Mouse (Mus musculus): ENCODE data around the gene Hspa5. TPM values are rescaled to one million over a fixed set of nuclear protein-coding genes. Genes with fewer than 3 reads are reported as not detected.
A peak's percentile ranks its signal among the peaks of the same experiment; 100 is the strongest.

Hspa5 gene
- polyA plus RNA-seq, 1 experiment from 2014 or later = 688 TPM

DNA sequence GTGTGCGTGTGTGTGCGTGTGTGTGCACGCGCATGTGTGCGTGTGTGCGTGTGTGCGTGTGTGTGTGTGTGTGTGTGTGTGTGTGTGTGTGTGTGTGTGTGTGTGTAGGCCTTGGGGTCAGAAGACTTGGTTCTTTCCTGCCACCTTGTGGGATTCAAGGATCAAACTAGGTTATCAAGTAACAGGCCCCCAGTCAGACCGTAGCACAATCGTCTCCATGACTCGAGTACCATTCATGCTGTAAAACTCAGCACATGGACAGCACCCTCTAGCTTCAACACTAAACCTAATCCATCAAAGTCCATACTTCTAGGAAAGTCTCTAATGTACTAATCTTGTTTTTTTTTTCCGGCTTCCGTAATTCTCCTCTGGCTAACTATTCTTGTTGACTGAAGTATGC is 7.0 kb upstream of the Hspa5 start:
- DNase-seq (ENCODE audit: low spot score) = no peak
- no peaks in the 10 kb centered on the region for H3K9me3 ChIP-seq (replicated peaks; ENCODE audit: low read length)
- no peaks in the 10 kb centered on the region for H3K36me3 ChIP-seq (ENCODE audit: insufficient read depth, low read length)
- ATAC-seq (replicated peaks; ENCODE audit: low FRiP score, low read depth) = no peak
- H3K27ac ChIP-seq = no peak overlapping the region
- TF ChIP-seq CTCF (IDR thresholded peaks at IDR 0.05; ENCODE audit: low read depth) = no peak; the same call in 1 of the 2 replicates
- H3K27me3 ChIP-seq (ENCODE audit: insufficient read depth, low read length) = no peaks in the 10 kb centered on the region
- H3K9ac ChIP-seq (ENCODE audit: low read depth, low read length) = no peak overlapping the region
- no peak overlapping the region for H3K4me3 ChIP-seq (replicated peaks; ENCODE audit: low read depth, low read length)
- H3K4me2 ChIP-seq (ENCODE audit: low read length) = no peak overlapping the region
- no peaks in the 10 kb centered on the region for H3K4me1 ChIP-seq (replicated peaks; ENCODE audit: insufficient read depth, low read length)
- WGBS = 59% methylated on average over 12 of the region's 12 CpGs

DNA sequence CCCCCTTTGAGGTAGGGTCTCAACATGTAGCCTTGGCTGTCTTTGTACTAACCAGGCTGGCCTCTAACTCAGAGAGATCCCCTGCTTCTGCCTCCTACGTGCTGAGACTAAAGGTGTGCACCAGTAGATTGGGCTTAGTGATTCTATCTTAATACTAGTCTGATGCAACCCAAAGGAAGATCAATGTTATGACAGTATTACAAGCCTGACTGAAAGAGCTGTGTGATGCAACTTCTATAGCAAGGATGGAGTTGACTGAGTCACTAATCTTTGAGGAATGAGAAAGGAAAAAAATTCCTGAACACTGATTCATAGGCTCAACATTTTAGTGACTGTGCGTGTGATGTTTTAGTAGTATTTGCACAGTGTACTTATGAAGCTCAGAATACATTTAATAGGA is 1.7 kb upstream of the Hspa5 start:
- peaks cover 17% of the 10 kb centered on the region for H3K4me1 ChIP-seq (replicated peaks; ENCODE audit: insufficient read depth, low read length)
- no peak overlapping the region for H3K27ac ChIP-seq
- no peak for DNase-seq (ENCODE audit: low spot score)
- no peak overlapping the region for H3K4me3 ChIP-seq (replicated peaks; ENCODE audit: low read depth, low read length)
- H3K9me3 ChIP-seq (replicated peaks; ENCODE audit: low read length) = no peaks in the 10 kb centered on the region
- peaks cover 15% of the 10 kb centered on the region for H3K36me3 ChIP-seq (ENCODE audit: insufficient read depth, low read length)
- 93% methylated on average over 2 of the region's 2 CpGs for WGBS
- H3K4me2 ChIP-seq (ENCODE audit: low read length) = no peak overlapping the region
- no peak for ATAC-seq (replicated peaks; ENCODE audit: low FRiP score, low read depth)
- H3K27me3 ChIP-seq (ENCODE audit: insufficient read depth, low read length) = no peaks in the 10 kb centered on the region
- no peak for TF ChIP-seq CTCF (IDR thresholded peaks at IDR 0.05; ENCODE audit: low read depth)
- H3K9ac ChIP-seq (ENCODE audit: low read depth, low read length) = no peak overlapping the region

DNA sequence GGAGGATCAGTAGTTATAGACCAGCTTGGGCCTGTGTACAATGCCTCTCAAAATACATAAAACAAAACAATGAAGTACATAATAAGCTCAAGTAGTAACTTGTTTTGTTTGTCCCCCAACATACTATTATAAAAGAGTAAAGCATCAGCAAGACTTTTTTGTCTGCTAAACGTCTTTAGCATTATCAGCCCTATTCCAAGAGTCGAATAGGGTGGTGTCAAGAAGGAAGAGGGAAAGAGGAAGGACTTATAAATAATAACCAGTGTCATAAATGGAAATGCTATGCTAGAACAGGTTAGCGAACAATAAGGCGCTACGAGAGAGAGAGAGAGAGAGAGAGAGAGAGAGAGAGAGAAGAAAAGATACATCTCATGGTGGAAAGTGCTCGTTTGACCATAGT is 819 bp upstream of the Hspa5 start:
- Histone ChIP-seq H3K4me2 (ENCODE audit: low read length) (peak overlapping the region; percentile 77), H3K9ac (ENCODE audit: low read depth, low read length) (peak overlapping the region; percentile 97), H3K4me1 (replicated peaks; ENCODE audit: insufficient read depth, low read length) (peaks cover 22% of the 10 kb centered on the region), H3K27me3 (ENCODE audit: insufficient read depth, low read length) (no peaks in the 10 kb centered on the region), H3K4me3 (replicated peaks; ENCODE audit: low read depth, low read length) (peak overlapping the region; percentile 70), H3K27ac (peak overlapping the region; percentile 93), H3K36me3 (ENCODE audit: insufficient read depth, low read length) (peaks cover 22% of the 10 kb centered on the region), H3K9me3 (replicated peaks; ENCODE audit: low read length) (no peaks in the 10 kb centered on the region)
- no peak for DNase-seq (ENCODE audit: low spot score)
- under 1% methylated on average over 6 of the region's 6 CpGs for WGBS
- TF ChIP-seq CTCF (IDR thresholded peaks at IDR 0.05; ENCODE audit: low read depth) = no peak
- no peak for ATAC-seq (replicated peaks; ENCODE audit: low FRiP score, low read depth)

DNA sequence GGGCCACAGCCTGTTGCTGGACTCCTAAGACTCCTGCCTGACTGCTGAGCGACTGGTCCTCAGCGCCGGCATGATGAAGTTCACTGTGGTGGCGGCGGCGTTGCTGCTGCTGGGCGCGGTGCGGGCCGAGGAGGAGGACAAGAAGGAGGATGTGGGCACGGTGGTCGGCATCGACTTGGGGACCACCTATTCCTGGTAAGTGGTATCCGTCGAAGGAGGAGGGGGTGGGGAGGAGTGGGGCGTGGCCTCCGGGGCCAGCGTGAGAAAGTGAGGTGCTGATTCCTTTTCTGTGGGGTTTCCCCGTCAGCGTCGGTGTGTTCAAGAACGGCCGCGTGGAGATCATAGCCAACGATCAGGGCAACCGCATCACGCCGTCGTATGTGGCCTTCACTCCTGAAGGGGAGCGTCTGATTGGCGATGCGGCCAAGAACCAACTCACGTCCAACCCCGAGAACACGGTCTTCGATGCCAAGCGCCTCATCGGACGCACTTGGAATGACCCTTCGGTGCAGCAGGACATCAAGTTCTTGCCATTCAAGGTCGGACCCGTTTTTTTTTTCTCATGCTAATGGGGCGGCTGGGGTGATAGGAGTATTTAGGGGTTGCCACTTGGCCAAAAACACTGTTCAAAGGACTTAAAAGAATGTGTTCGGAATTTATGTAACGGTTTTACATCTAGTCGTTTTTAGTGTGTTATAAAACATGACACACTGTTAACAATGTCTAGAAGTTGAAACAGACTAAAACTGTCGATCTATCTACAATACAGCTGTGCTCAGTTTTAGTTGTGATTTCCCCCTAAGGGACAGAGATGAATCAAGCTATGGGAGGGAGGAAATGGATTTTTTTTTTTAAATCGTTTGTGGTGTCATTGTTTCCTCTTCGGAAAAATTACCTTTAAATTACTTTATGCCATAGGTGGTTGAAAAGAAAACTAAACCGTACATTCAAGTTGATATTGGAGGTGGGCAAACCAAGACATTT is 774 bp downstream of the Hspa5 start:
- Histone ChIP-seq H3K4me1 (replicated peaks; ENCODE audit: insufficient read depth, low read length) (peaks cover 22% of the 10 kb centered on the region), H3K9ac (ENCODE audit: low read depth, low read length) (peak overlapping the region; percentile 96), H3K4me2 (ENCODE audit: low read length) (peak overlapping the region; percentile 59), H3K9me3 (replicated peaks; ENCODE audit: low read length) (no peaks in the 10 kb centered on the region), H3K27ac (peak overlapping the region; percentile 87), H3K4me3 (replicated peaks; ENCODE audit: low read depth, low read length) (peak overlapping the region; percentile 87), H3K36me3 (ENCODE audit: insufficient read depth, low read length) (peaks cover 32% of the 10 kb centered on the region), H3K27me3 (ENCODE audit: insufficient read depth, low read length) (no peaks in the 10 kb centered on the region)
- TF ChIP-seq CTCF (IDR thresholded peaks at IDR 0.05; ENCODE audit: low read depth) = no peak
- peak; percentile 29 for DNase-seq (ENCODE audit: low spot score)
- 3% methylated on average over 50 of the region's 50 CpGs for WGBS
- ATAC-seq (replicated peaks; ENCODE audit: low FRiP score, low read depth) = 0 out of 2 replicates have a peak, but pooled peaks have one; percentile 0

DNA sequence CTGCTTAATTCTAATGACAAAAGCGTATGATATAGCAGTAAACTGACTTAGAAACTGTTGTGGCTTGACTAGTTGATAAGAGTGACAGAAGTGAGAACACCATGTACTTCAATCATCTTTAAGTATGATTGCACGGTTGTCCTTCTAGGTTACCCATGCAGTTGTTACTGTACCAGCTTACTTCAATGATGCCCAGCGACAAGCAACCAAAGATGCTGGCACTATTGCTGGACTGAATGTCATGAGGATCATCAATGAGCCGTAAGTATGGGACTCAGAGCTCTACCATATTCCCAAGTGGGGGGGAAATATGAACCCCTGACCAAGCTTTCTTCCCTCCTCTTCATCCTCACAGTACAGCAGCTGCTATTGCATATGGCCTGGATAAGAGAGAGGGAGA is 1.9 kb downstream of the Hspa5 start:
- no peak for TF ChIP-seq CTCF (IDR thresholded peaks at IDR 0.05; ENCODE audit: low read depth)
- 83% methylated on average over 4 of the region's 4 CpGs for WGBS
- DNase-seq (ENCODE audit: low spot score) = no peak
- Histone ChIP-seq H3K9me3 (replicated peaks; ENCODE audit: low read length) (no peaks in the 10 kb centered on the region), H3K27ac (no peak overlapping the region), H3K4me2 (ENCODE audit: low read length) (peak overlapping the region; percentile 59), H3K27me3 (ENCODE audit: insufficient read depth, low read length) (no peaks in the 10 kb centered on the region), H3K4me1 (replicated peaks; ENCODE audit: insufficient read depth, low read length) (peaks cover 22% of the 10 kb centered on the region), H3K4me3 (replicated peaks; ENCODE audit: low read depth, low read length) (peak overlapping the region; percentile 87; the same call in 1 of the 2 replicates), H3K9ac (ENCODE audit: low read depth, low read length) (no peak overlapping the region), H3K36me3 (ENCODE audit: insufficient read depth, low read length) (peaks cover 38% of the 10 kb centered on the region)
- no peak for ATAC-seq (replicated peaks; ENCODE audit: low FRiP score, low read depth)

DNA sequence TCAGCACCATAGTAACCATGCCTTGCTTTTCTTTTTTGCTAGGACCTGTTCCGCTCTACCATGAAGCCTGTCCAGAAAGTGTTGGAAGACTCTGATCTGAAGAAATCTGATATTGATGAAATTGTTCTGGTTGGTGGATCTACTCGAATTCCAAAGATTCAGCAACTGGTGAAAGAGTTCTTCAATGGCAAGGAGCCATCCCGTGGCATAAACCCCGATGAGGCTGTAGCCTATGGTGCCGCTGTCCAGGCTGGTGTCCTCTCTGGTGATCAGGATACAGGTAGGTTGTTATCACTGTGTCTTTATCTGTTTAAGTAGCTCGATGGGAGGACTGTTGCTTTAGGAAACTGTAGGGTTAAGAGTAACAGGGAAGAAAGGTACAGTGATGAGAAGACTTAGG is 2.7 kb downstream of the Hspa5 start:
- peaks cover 39% of the 10 kb centered on the region for H3K36me3 ChIP-seq (ENCODE audit: insufficient read depth, low read length)
- H3K9me3 ChIP-seq (replicated peaks; ENCODE audit: low read length) = no peaks in the 10 kb centered on the region
- 74% methylated on average over 6 of the region's 6 CpGs for WGBS
- H3K9ac ChIP-seq (ENCODE audit: low read depth, low read length) = no peak overlapping the region
- no peak for ATAC-seq (replicated peaks; ENCODE audit: low FRiP score, low read depth)
- peaks cover 22% of the 10 kb centered on the region for H3K4me1 ChIP-seq (replicated peaks; ENCODE audit: insufficient read depth, low read length)
- H3K4me2 ChIP-seq (ENCODE audit: low read length) = peak overlapping the region; percentile 59
- H3K27ac ChIP-seq = no peak overlapping the region
- no peak for TF ChIP-seq CTCF (IDR thresholded peaks at IDR 0.05; ENCODE audit: low read depth)
- DNase-seq (ENCODE audit: low spot score) = no peak
- H3K4me3 ChIP-seq (replicated peaks; ENCODE audit: low read depth, low read length) = no peak overlapping the region
- H3K27me3 ChIP-seq (ENCODE audit: insufficient read depth, low read length) = no peaks in the 10 kb centered on the region

Data from kidney, postnatal 0 days (tissue).